Mouse (Mus musculus) neural tube, embryonic 15.5 days (tissue): Measurements from ENCODE around the gene B4galt2. TPM values are rescaled to one million over a fixed set of nuclear protein-coding genes. Genes with fewer than 3 reads are reported as not detected.
A peak's percentile ranks its signal among the peaks of the same experiment; 100 is the strongest.

ENCODE experiments used
- ATAC-seq: fragments of 200-750 bp; cut with Nextera tagmentation; 2 replicates; pipeline ENCODE4 v1.8.0; 2017; ENCODE audit warnings: mild to moderate bottlenecking, moderate TSS enrichment, moderate library complexity; ENCODE audit not compliant: low FRiP score
- H3K27ac ChIP-seq: fragments of 300-500 bp; sonication (generic); replicated peaks from 2 replicates; pipeline ENCODE4 v1.5.1; 2015; ENCODE audit warnings: mild to moderate bottlenecking, inconsistent platforms
- H3K27me3 ChIP-seq: fragments of 300-500 bp; sonication (generic); replicated peaks from 2 replicates; pipeline ENCODE4 v1.6.1; 2015; ENCODE audit warnings: inconsistent platforms
- H3K36me3 ChIP-seq: fragments of 300-500 bp; sonication (generic); 2 replicates; pipeline ENCODE4 v1.6.1; 2015; ENCODE audit warnings: inconsistent platforms
- H3K4me1 ChIP-seq: fragments of 300-500 bp; sonication (generic); 2 replicates; pipeline ENCODE4 v1.6.1; 2015; ENCODE audit warnings: inconsistent platforms
- H3K4me2 ChIP-seq: fragments of 300-500 bp; sonication (generic); 2 replicates; pipeline ENCODE4 v1.6.1; 2015; ENCODE audit warnings: inconsistent platforms, mild to moderate bottlenecking, moderate library complexity
- H3K4me3 ChIP-seq: fragments of 300-500 bp; sonication (generic); replicated peaks from 2 replicates; pipeline ENCODE4 v1.5.1; 2015; ENCODE audit warnings: mild to moderate bottlenecking, inconsistent platforms
- H3K9ac ChIP-seq: fragments of 300-500 bp; sonication (generic); replicated peaks from 2 replicates; pipeline ENCODE4 v1.6.1; 2015; ENCODE audit warnings: mild to moderate bottlenecking, inconsistent platforms
- H3K9me3 ChIP-seq: fragments of 300-500 bp; sonication (generic); replicated peaks from 2 replicates; pipeline ENCODE4 v1.6.1; 2016; ENCODE audit warnings: inconsistent platforms
- WGBS: fragments of 180-500 bp; shearing (Covaris S2); methylation state at CpG from one replicate; pipeline ENCODE4 v1.1.7; 2015; ENCODE audit warnings: mixed read lengths; 5-methylcytosine and 5-hydroxymethylcytosine counted together
- polyA plus RNA-seq: library from polyadenylated mRNA; unstranded; fragments of >200 nt; fragmentation: Nextera tagmentation; extraction: Ambion mirVana; gene quantifications from 2 replicates; pipeline ENCODE4 v1.2.1, GENCODE M21; 2015

B4galt2 gene
- polyA plus RNA-seq, 1 experiment from 2014 or later, result 58.6 TPM

GRCm38 (mm10) chr4:117904094-117904493 lies 20.8 kb upstream of the B4galt2 start:
- Histone ChIP-seq H3K9ac (no peak overlapping the region), H3K27me3 (no peaks in the 10 kb centered on the region), H3K4me2 (no peak overlapping the region), H3K9me3 (no peaks in the 10 kb centered on the region), H3K27ac (no peak overlapping the region), H3K36me3 (peaks cover 70% of the 10 kb centered on the region), H3K4me3 (no peak overlapping the region), H3K4me1 (peaks cover 20% of the 10 kb centered on the region)
- no peak for ATAC-seq
- WGBS, result 92% methylated on average over 10 of the region's 10 CpGs

DNA sequence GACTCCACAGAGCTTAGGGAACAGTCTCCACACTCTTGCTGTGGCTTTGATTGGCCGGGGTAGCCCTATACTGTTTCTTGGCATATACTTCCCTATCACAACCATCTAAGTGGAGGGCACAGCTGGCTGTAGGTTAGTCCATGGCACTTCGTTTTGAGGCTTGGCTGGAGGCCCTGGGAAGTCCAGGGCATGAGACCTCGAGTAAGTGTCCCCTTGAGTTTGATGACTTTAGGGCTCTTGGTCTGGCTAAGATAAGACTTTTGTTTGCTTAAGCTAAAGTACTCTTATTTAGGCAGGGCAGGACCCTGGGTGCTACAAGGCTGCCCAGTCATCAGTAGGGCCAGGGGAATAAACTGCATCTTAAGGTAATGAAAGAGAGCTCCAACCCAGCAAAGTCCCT lies 14.8 kb upstream of the B4galt2 start:
- Histone ChIP-seq H3K4me3 (no peak overlapping the region), H3K27ac (no peak overlapping the region), H3K4me1 (no peaks in the 10 kb centered on the region), H3K36me3 (peaks cover 92% of the 10 kb centered on the region), H3K27me3 (no peaks in the 10 kb centered on the region), H3K9ac (no peak overlapping the region), H3K4me2 (no peak overlapping the region), H3K9me3 (no peaks in the 10 kb centered on the region)
- no peak for ATAC-seq
- 93% methylated on average over 3 of the region's 3 CpGs for WGBS

- Histone ChIP-seq H3K9me3 (no peaks in the 10 kb centered on the region), H3K9ac (no peak overlapping the region), H3K4me3 (no peak overlapping the region), H3K36me3 (peaks cover 71% of the 10 kb centered on the region), H3K4me2 (no peak overlapping the region), H3K4me1 (peaks cover 10% of the 10 kb centered on the region), H3K27ac (no peak overlapping the region), H3K27me3 (no peaks in the 10 kb centered on the region)
- WGBS, result 94% methylated on average over 6 of the region's 6 CpGs
- ATAC-seq, result no peak
These were observed 12.7 kb upstream of the B4galt2 start for GRCm38 (mm10) chr4:117896031-117896430.

DNA sequence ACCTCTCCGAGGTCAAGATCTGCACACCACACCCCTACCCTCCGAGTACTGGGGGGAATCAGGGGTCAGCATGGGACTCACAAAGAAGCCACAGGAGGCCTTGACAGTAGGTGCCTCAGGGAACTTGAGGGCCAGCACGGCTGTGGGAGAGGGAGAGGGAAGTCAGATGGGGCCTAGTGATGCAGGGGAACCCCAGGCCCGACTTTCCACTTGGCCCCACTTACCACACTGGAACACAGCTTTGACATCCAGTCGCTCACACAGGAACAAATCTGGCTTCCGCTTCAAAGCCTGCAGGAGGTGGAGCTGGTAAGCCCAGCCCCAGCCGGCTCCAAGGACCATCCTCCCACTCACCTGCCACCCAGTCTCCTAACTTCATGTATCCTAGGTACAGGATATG lies 12.1 kb upstream of the B4galt2 start:
- no peaks in the 10 kb centered on the region for H3K9me3 ChIP-seq
- H3K27ac ChIP-seq, result no peak overlapping the region
- peaks cover 17% of the 10 kb centered on the region for H3K4me1 ChIP-seq
- H3K4me2 ChIP-seq, result no peak overlapping the region
- WGBS, result 82% methylated on average over 7 of the region's 7 CpGs
- ATAC-seq, result no peak
- H3K4me3 ChIP-seq, result no peak overlapping the region
- no peak overlapping the region for H3K9ac ChIP-seq
- peaks cover 64% of the 10 kb centered on the region for H3K36me3 ChIP-seq
- no peaks in the 10 kb centered on the region for H3K27me3 ChIP-seq

- no peaks in the 10 kb centered on the region for H3K9me3 ChIP-seq
- no peak for ATAC-seq
- H3K4me2 ChIP-seq, result no peak overlapping the region
- H3K27ac ChIP-seq, result no peak overlapping the region
- no peaks in the 10 kb centered on the region for H3K27me3 ChIP-seq
- H3K9ac ChIP-seq, result no peak overlapping the region
- WGBS, result 96% methylated on average over 8 of the region's 8 CpGs
- peaks cover 19% of the 10 kb centered on the region for H3K4me1 ChIP-seq
- no peak overlapping the region for H3K4me3 ChIP-seq
- H3K36me3 ChIP-seq, result peaks cover 63% of the 10 kb centered on the region
These were observed 11.3 kb upstream of the B4galt2 start for GRCm38 (mm10) chr4:117894601-117895000.

- H3K27ac ChIP-seq, result no peak overlapping the region
- 31% methylated on average over 9 of the region's 9 CpGs for WGBS
- H3K9me3 ChIP-seq, result no peaks in the 10 kb centered on the region
- ATAC-seq, result no peak
- H3K36me3 ChIP-seq, result peaks cover 57% of the 10 kb centered on the region
- H3K9ac ChIP-seq, result no peak overlapping the region
- H3K4me3 ChIP-seq, result no peak overlapping the region
- no peak overlapping the region for H3K4me2 ChIP-seq
- H3K27me3 ChIP-seq, result no peaks in the 10 kb centered on the region
- H3K4me1 ChIP-seq, result peaks cover 19% of the 10 kb centered on the region
These were observed 10.1 kb upstream of the B4galt2 start for GRCm38 (mm10) chr4:117893376-117893775.

DNA sequence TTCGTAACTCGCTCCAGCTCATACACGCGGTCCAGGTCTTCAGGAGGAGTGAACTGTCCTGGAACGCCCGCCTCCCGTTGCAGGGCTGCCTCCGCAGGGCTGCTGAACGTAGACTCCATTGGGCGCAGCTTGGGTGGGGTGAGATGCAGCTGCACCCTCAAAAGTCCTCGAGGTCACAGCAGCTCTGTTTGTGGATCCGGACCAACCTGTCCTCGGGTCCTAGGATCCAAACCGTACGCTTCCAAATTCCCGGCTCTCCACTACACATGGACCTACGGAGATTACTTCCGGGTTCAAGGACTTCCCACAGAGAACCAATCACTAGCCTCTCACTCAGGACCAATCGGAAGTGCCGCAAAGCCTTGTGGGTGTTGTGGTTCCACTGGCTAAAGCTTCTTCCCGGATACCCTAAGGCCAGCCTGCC lies 8.5 kb upstream of the B4galt2 start, which contains the start of gene Dph2:
Gene Dph2 (minus strand): TSS at position 295 of the 424 bp plus-strand sequence.
- H3K9me3 ChIP-seq, result no peaks in the 10 kb centered on the region
- 0 out of 2 replicates have a peak within 1 kb of the TSS, but pooled peaks have one; percentile 15 for H3K27ac ChIP-seq
- peak within 1 kb of the TSS; percentile 96 for H3K4me2 ChIP-seq
- H3K27me3 ChIP-seq, result no peaks in the 10 kb centered on the region
- 0% methylated on average over 21 of the region's 21 CpGs for WGBS
- peaks cover 24% of the 10 kb centered on the region for H3K4me1 ChIP-seq
- H3K9ac ChIP-seq, result peak within 1 kb of the TSS; percentile 55
- peak; percentile 87 for ATAC-seq
- H3K4me3 ChIP-seq, result peak within 1 kb of the TSS; percentile 76
- peaks cover 44% of the 10 kb centered on the region for H3K36me3 ChIP-seq

GRCm38 (mm10) chr4:117890750-117891149 lies 7.5 kb upstream of the B4galt2 start:
- no peak for ATAC-seq
- Histone ChIP-seq H3K4me3 (peak overlapping the region; percentile 76), H3K9me3 (no peaks in the 10 kb centered on the region), H3K27ac (no peak overlapping the region), H3K4me2 (peak overlapping the region; percentile 96), H3K9ac (no peak overlapping the region), H3K27me3 (no peaks in the 10 kb centered on the region), H3K4me1 (peaks cover 34% of the 10 kb centered on the region), H3K36me3 (peaks cover 34% of the 10 kb centered on the region)
- WGBS, result 81% methylated on average over 8 of the region's 8 CpGs

GRCm38 (mm10) chr4:117890031-117890430 lies 6.7 kb upstream of the B4galt2 start:
- Histone ChIP-seq H3K36me3 (peaks cover 33% of the 10 kb centered on the region), H3K27ac (no peak overlapping the region), H3K9ac (no peak overlapping the region), H3K4me3 (no peak overlapping the region), H3K4me2 (no peak overlapping the region; the same call in 1 of the 2 replicates), H3K27me3 (no peaks in the 10 kb centered on the region), H3K4me1 (peaks cover 41% of the 10 kb centered on the region), H3K9me3 (no peaks in the 10 kb centered on the region)
- ATAC-seq, result no peak
- WGBS, result 96% methylated on average over 14 of the region's 14 CpGs

DNA sequence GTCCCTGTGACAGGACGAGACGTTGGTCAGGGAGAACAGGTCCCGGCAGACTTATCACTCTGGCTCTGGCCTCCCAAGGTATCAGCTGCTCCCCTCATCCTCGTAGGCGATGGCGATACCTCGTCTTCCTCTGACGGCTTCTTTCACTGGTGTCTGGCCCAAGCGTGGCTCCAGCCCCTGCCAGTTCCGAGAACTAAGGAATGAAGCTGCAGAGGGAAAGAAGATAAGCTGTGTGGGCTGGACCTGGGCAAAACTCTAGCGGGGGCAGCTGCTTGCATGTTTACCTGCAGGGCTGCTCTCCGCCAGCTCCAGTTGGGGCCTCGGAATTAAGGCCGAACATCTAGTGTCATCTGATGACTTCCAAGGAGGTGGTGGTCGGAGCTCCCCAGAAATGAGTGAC lies 6.2 kb upstream of the B4galt2 start:
- H3K27ac ChIP-seq, result no peak overlapping the region
- H3K4me3 ChIP-seq, result no peak overlapping the region
- H3K9ac ChIP-seq, result no peak overlapping the region
- peaks cover 47% of the 10 kb centered on the region for H3K4me1 ChIP-seq
- peaks cover 33% of the 10 kb centered on the region for H3K36me3 ChIP-seq
- H3K4me2 ChIP-seq, result no peak overlapping the region
- 91% methylated on average over 15 of the region's 15 CpGs for WGBS
- no peak for ATAC-seq
- H3K9me3 ChIP-seq, result no peaks in the 10 kb centered on the region
- no peaks in the 10 kb centered on the region for H3K27me3 ChIP-seq

GRCm38 (mm10) chr4:117887920-117888319 lies 4.6 kb upstream of the B4galt2 start:
- ATAC-seq, result no peak
- Histone ChIP-seq H3K4me3 (peak overlapping the region; percentile 99; the same call in 1 of the 2 replicates), H3K27ac (no peak overlapping the region), H3K4me1 (peaks cover 58% of the 10 kb centered on the region), H3K4me2 (peak overlapping the region; percentile 82), H3K9me3 (no peaks in the 10 kb centered on the region), H3K9ac (peak overlapping the region; percentile 53), H3K36me3 (peaks cover 29% of the 10 kb centered on the region), H3K27me3 (no peaks in the 10 kb centered on the region)
- 73% methylated on average over 2 of the region's 2 CpGs for WGBS

DNA sequence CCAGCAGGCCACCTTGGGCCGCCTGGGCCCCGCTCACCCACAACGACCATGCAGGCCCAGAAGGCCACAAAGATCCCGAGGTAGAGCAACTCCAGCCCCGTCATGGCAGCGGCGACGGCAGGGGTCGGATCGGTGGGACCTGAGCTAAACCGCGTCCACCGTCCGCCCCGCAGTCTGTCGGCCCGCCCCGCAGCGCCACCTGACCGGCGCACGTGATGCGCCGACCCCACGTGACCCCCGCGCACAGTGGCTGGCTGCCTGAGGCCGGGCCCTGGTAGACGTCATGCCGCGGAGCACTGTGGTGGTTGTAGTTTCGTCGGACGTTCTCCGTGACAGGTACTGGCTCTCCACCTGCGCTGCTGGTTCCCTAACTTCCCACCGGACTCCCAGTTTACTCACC lies 3.8 kb upstream of the B4galt2 start, which contains the start of gene Atp6v0b:
Gene Atp6v0b (minus strand): TSS at position 201 of the 400 bp plus-strand sequence.
- Histone ChIP-seq H3K27me3 (no peaks in the 10 kb centered on the region), H3K4me3 (peak within 1 kb of the TSS; percentile 99), H3K9me3 (no peaks in the 10 kb centered on the region), H3K4me1 (peaks cover 63% of the 10 kb centered on the region), H3K27ac (peak within 1 kb of the TSS; percentile 76), H3K9ac (peak within 1 kb of the TSS; percentile 99), H3K36me3 (peaks cover 29% of the 10 kb centered on the region), H3K4me2 (peak within 1 kb of the TSS; percentile 82)
- under 1% methylated on average over 37 of the region's 37 CpGs for WGBS
- peak; percentile 87 for ATAC-seq
